In genomic region chr10:83169554-83169953, GRCm38 (mm10) we compare ENCODE assay signal across 21 mouse cellular contexts.
DNase-seq lines count a peak whose midpoint lies in the region; ATAC-seq lines count a peak whose summit lies in the region.
"Had no signal": no experiment of that assay in that cellular context is flagged by ENCODE, and none has a peak within 500 bp of the region (broad histone marks: within the 10 kb centered on the region; RNA-seq: fewer than 3 reads in every experiment).

No protein-coding gene starts in this region.

- no peak for ATAC-seq in granulocyte monocyte progenitor cell, adult 5-6 weeks (replicated peaks; ENCODE audit: poor library complexity, severe bottlenecking)
- ATAC-seq: activated CD4-positive, CD25-positive, alpha-beta regulatory T cell, adult 4 months; CD4-positive, CD25-positive, alpha-beta regulatory T cell, adult 4 months; Patski had no signal

- no peaks in the 10 kb centered on the region for H3K79me2 ChIP-seq in macrophage (ENCODE audit: inconsistent target)

- H3K27ac ChIP-seq in macrophage, result peak overlapping the region; percentile 98

- DNase-seq in adrenal gland, adult (ENCODE audit: inconsistent age in 2 of 2, low spot score in 1 of 2), result peak; percentile 54 to 71
- no peak for DNase-seq in adrenal gland, postnatal 25 days
- DNase-seq in adrenal gland, adult 2 months, result peak; percentile 52
- DNase-seq in adrenal gland, postnatal 4 days (ENCODE audit: low spot score in 2 of 2), result no peak
- DNase-seq in adrenal gland, postnatal 14 days, result peak; percentile 53
- DNase-seq in adrenal gland, adult 8-10 months, result no peak
- DNase-seq: adrenal gland, postnatal 10 days; B cell, adult 2 months; cerebellum, adult 11 months; cerebellum, adult 11-12 months; cerebellum, adult 18-20 months; cerebellum, adult 2 months; cerebellum, adult 8-10 months; cerebellum, adult 9-10 months; cerebellum, adult 9-11 months; cerebellum, postnatal 10 days had no signal

- H3K36me3 ChIP-seq in macrophage (ENCODE audit: inconsistent target), result no peaks in the 10 kb centered on the region

- 90% methylated on average over 6 of the region's 6 CpGs for WGBS in macrophage (ENCODE audit: missing documents)

- no peak overlapping the region for H3K4me3 ChIP-seq in macrophage (ENCODE audit: inconsistent target)

Comparison
In these comparisons a context has a peak if more than half of its experiments do, and no peak if none do; other contexts are left out.
1. DNase-seq: peak in adrenal gland, adult (2 of 2), adrenal gland, adult 2 months (single experiment) and adrenal gland, postnatal 14 days (single experiment); none in adrenal gland, postnatal 25 days (single experiment), adrenal gland, postnatal 4 days (0 of 2) and adrenal gland, adult 8-10 months (single experiment).